Mouse (Mus musculus): ENCODE measurements around the gene Tstd2.

DNA sequence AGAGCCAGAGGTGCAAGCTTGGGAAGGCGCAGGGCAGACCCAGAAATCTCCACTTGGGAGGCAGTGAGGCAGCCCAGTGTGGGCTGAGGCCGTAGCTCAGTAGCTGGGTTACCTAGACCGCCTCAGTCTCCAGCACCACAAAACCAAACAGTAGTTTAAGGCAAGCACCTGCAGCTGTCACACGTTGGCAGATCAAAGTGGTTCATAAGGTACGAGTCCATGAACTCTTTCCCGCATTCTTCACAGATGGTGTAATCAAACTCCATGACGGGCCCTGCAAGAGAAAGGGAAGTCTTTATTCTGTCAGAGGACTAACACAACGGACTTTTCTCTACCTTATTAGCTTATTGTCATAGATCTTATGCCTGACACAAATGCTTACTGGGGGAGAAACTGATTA is 46.9 kb upstream of the Tstd2 start:
- no peak for TF ChIP-seq CTCF (IDR thresholded peaks at IDR 0.05; ENCODE audit: low read depth)
- TF ChIP-seq EP300 (optimal IDR thresholded peaks at IDR 0.05) = no peak
